Mouse (Mus musculus): ENCODE measurements around the gene Pls1. TPM values are rescaled to one million over a fixed set of nuclear protein-coding genes. Genes with fewer than 3 reads are reported as not detected.

The Pls1 gene
- total and polyA plus RNA-seq, 3 experiments: 0.16 TPM; not detected in 2

- H3K4me1 ChIP-seq (ENCODE audit: insufficient read depth, low read depth, low read length): no peaks in the 10 kb centered on the region
- ATAC-seq (ENCODE audit: extremely low read depth, insufficient number of reproducible peaks, low FRiP score, poor library complexity, severe bottlenecking) (no peak), DNase-seq (ENCODE audit: low spot score) (no peak)
- no peaks in the 10 kb centered on the region for H3K36me3 ChIP-seq (replicated peaks)
- H3K9me3 ChIP-seq (replicated peaks): no peaks in the 10 kb centered on the region
- H3K4me3 ChIP-seq (ENCODE audit: low read depth, low read length): no peak overlapping the region
- TF ChIP-seq GATA1 (IDR thresholded peaks at IDR 0.05; ENCODE audit: borderline replicate concordance, low read length) (no peak), GATA2 (IDR thresholded peaks at IDR 0.05; ENCODE audit: borderline replicate concordance, low read depth, low read length) (no peak), CTCF (IDR thresholded peaks at IDR 0.05; ENCODE audit: low read depth, low read length) (no peak), TAL1 (conservative IDR thresholded peaks at IDR 0.05; ENCODE audit: low read depth, low read length) (no peak), POLR2AphosphoS5 (IDR thresholded peaks at IDR 0.05; ENCODE audit: insufficient replicate concordance, low read depth, low read length) (no peak)
- H3K27me3 ChIP-seq (ENCODE audit: insufficient read depth, low read length): peaks cover 15% of the 10 kb centered on the region
These were observed 10.3 kb downstream of the Pls1 start for GRCm38 (mm10) chr9:95834799-95835198.

- ATAC-seq (ENCODE audit: extremely low read depth, insufficient number of reproducible peaks, low FRiP score, poor library complexity, severe bottlenecking): no peak
- no peak for DNase-seq (ENCODE audit: low spot score)
- peaks cover 12% of the 10 kb centered on the region for H3K27me3 ChIP-seq (ENCODE audit: insufficient read depth, low read length)
- H3K9me3 ChIP-seq (replicated peaks): no peaks in the 10 kb centered on the region
- no peaks in the 10 kb centered on the region for H3K4me1 ChIP-seq (ENCODE audit: insufficient read depth, low read depth, low read length)
- H3K36me3 ChIP-seq (replicated peaks): no peaks in the 10 kb centered on the region
- H3K4me3 ChIP-seq (ENCODE audit: low read depth, low read length): no peak overlapping the region
- TF ChIP-seq GATA1 (IDR thresholded peaks at IDR 0.05; ENCODE audit: borderline replicate concordance, low read length): no peak
- TF ChIP-seq POLR2AphosphoS5 (IDR thresholded peaks at IDR 0.05; ENCODE audit: insufficient replicate concordance, low read depth, low read length): no peak
- no peak for TF ChIP-seq CTCF (IDR thresholded peaks at IDR 0.05; ENCODE audit: low read depth, low read length)
- no peak for TF ChIP-seq TAL1 (conservative IDR thresholded peaks at IDR 0.05; ENCODE audit: low read depth, low read length)
- no peak for TF ChIP-seq GATA2 (IDR thresholded peaks at IDR 0.05; ENCODE audit: borderline replicate concordance, low read depth, low read length)
These were observed 12.4 kb downstream of the Pls1 start for GRCm38 (mm10) chr9:95832758-95833157.

- TF ChIP-seq CTCF (IDR thresholded peaks at IDR 0.05; ENCODE audit: low read depth, low read length) (no peak), POLR2AphosphoS5 (IDR thresholded peaks at IDR 0.05; ENCODE audit: insufficient replicate concordance, low read depth, low read length) (no peak), TAL1 (conservative IDR thresholded peaks at IDR 0.05; ENCODE audit: low read depth, low read length) (no peak), GATA1 (IDR thresholded peaks at IDR 0.05; ENCODE audit: borderline replicate concordance, low read length) (no peak), GATA2 (IDR thresholded peaks at IDR 0.05; ENCODE audit: borderline replicate concordance, low read depth, low read length) (no peak)
These were observed 17.5 kb downstream of the Pls1 start for GRCm38 (mm10) chr9:95827565-95827964.

GRCm38 (mm10) chr9:95822531-95822930 lies 22.6 kb downstream of the Pls1 start:
- Histone ChIP-seq H3K27me3 (ENCODE audit: insufficient read depth, low read length) (no peaks in the 10 kb centered on the region), H3K9me3 (replicated peaks) (no peaks in the 10 kb centered on the region), H3K4me1 (ENCODE audit: insufficient read depth, low read depth, low read length) (no peaks in the 10 kb centered on the region), H3K4me3 (ENCODE audit: low read depth, low read length) (no peak overlapping the region), H3K36me3 (replicated peaks) (no peaks in the 10 kb centered on the region)
- no peak for TF ChIP-seq CTCF (IDR thresholded peaks at IDR 0.05; ENCODE audit: low read depth, low read length)
- TF ChIP-seq GATA2 (IDR thresholded peaks at IDR 0.05; ENCODE audit: borderline replicate concordance, low read depth, low read length): no peak
- TF ChIP-seq TAL1 (conservative IDR thresholded peaks at IDR 0.05; ENCODE audit: low read depth, low read length): no peak
- no peak for TF ChIP-seq POLR2AphosphoS5 (IDR thresholded peaks at IDR 0.05; ENCODE audit: insufficient replicate concordance, low read depth, low read length)
- TF ChIP-seq GATA1 (IDR thresholded peaks at IDR 0.05; ENCODE audit: borderline replicate concordance, low read length): no peak
- ATAC-seq (ENCODE audit: extremely low read depth, insufficient number of reproducible peaks, low FRiP score, poor library complexity, severe bottlenecking) (no peak), DNase-seq (ENCODE audit: low spot score) (no peak)

More at GRCm38 (mm10) chr9:95827565-95827964, 17.5 kb downstream of the Pls1 start:
- no peaks in the 10 kb centered on the region for H3K27me3 ChIP-seq (ENCODE audit: insufficient read depth, low read length)
- no peak for DNase-seq (ENCODE audit: low spot score)
- ATAC-seq (ENCODE audit: extremely low read depth, insufficient number of reproducible peaks, low FRiP score, poor library complexity, severe bottlenecking): no peak
- H3K36me3 ChIP-seq (replicated peaks): no peaks in the 10 kb centered on the region
- H3K4me1 ChIP-seq (ENCODE audit: insufficient read depth, low read depth, low read length): no peaks in the 10 kb centered on the region
- no peak overlapping the region for H3K4me3 ChIP-seq (ENCODE audit: low read depth, low read length)
- no peaks in the 10 kb centered on the region for H3K9me3 ChIP-seq (replicated peaks)

GRCm38 (mm10) chr9:95815706-95816105 lies 29.4 kb downstream of the Pls1 start:
- Histone ChIP-seq H3K36me3 (replicated peaks) (no peaks in the 10 kb centered on the region), H3K4me1 (ENCODE audit: insufficient read depth, low read depth, low read length) (no peaks in the 10 kb centered on the region), H3K9me3 (replicated peaks) (no peaks in the 10 kb centered on the region), H3K27me3 (ENCODE audit: insufficient read depth, low read length) (peaks cover 2% of the 10 kb centered on the region; the same call in 1 of the 2 replicates), H3K4me3 (ENCODE audit: low read depth, low read length) (no peak overlapping the region)
- ATAC-seq (ENCODE audit: extremely low read depth, insufficient number of reproducible peaks, low FRiP score, poor library complexity, severe bottlenecking) (no peak), DNase-seq (ENCODE audit: low spot score) (no peak)
- no peak for TF ChIP-seq GATA1 (IDR thresholded peaks at IDR 0.05; ENCODE audit: borderline replicate concordance, low read length)
- TF ChIP-seq CTCF (IDR thresholded peaks at IDR 0.05; ENCODE audit: low read depth, low read length): no peak
- TF ChIP-seq GATA2 (IDR thresholded peaks at IDR 0.05; ENCODE audit: borderline replicate concordance, low read depth, low read length): no peak
- no peak for TF ChIP-seq TAL1 (conservative IDR thresholded peaks at IDR 0.05; ENCODE audit: low read depth, low read length)
- no peak for TF ChIP-seq POLR2AphosphoS5 (IDR thresholded peaks at IDR 0.05; ENCODE audit: insufficient replicate concordance, low read depth, low read length)

- no peak for DNase-seq (ENCODE audit: low spot score)
- no peak for ATAC-seq (ENCODE audit: extremely low read depth, insufficient number of reproducible peaks, low FRiP score, poor library complexity, severe bottlenecking)
- Histone ChIP-seq H3K4me1 (ENCODE audit: insufficient read depth, low read depth, low read length) (no peaks in the 10 kb centered on the region), H3K9me3 (replicated peaks) (no peaks in the 10 kb centered on the region), H3K36me3 (replicated peaks) (no peaks in the 10 kb centered on the region), H3K4me3 (ENCODE audit: low read depth, low read length) (no peak overlapping the region), H3K27me3 (ENCODE audit: insufficient read depth, low read length) (peaks cover 2% of the 10 kb centered on the region; the same call in 1 of the 2 replicates)
- TF ChIP-seq CTCF (IDR thresholded peaks at IDR 0.05; ENCODE audit: low read depth, low read length): no peak
- no peak for TF ChIP-seq TAL1 (conservative IDR thresholded peaks at IDR 0.05; ENCODE audit: low read depth, low read length)
- TF ChIP-seq POLR2AphosphoS5 (IDR thresholded peaks at IDR 0.05; ENCODE audit: insufficient replicate concordance, low read depth, low read length): no peak
- no peak for TF ChIP-seq GATA2 (IDR thresholded peaks at IDR 0.05; ENCODE audit: borderline replicate concordance, low read depth, low read length)
- no peak for TF ChIP-seq GATA1 (IDR thresholded peaks at IDR 0.05; ENCODE audit: borderline replicate concordance, low read length)
These were observed 30.0 kb downstream of the Pls1 start for GRCm38 (mm10) chr9:95815015-95815673.
